Mouse (Mus musculus): Measurements from ENCODE around the gene H2al1j. TPM values are rescaled to one million over a fixed set of nuclear protein-coding genes. Genes with fewer than 3 reads are reported as not detected.
"Not testable (repeated sequence)": the region's sequence is repeated elsewhere in the genome, so short reads cannot be mapped to it uniquely, and the experiment has no call there.

Gene H2al1j
- polyA plus RNA-seq, 1 experiment from 2014 or later: not detected

- no CpG with 5 or more reads among the region's 6 CpGs for WGBS
- not testable (repeated sequence) for H3K27ac ChIP-seq (ENCODE audit: low read depth, low read length); H3K4me1 ChIP-seq (replicated peaks; ENCODE audit: control insufficient read depth, insufficient read depth, low read length); H3K4me2 ChIP-seq (replicated peaks; ENCODE audit: low read depth); H3K36me3 ChIP-seq (ENCODE audit: control insufficient read depth, insufficient read depth); H3K9me3 ChIP-seq (ENCODE audit: control insufficient read depth); H3K27me3 ChIP-seq (replicated peaks; ENCODE audit: control insufficient read depth, insufficient read depth, low read length); H3K4me3 ChIP-seq (ENCODE audit: low read depth, low read length); ATAC-seq; H3K9ac ChIP-seq (ENCODE audit: low read depth, low read length)
Observed at GRCm38 (mm10) chrX:11314858-11315257, 12.8 kb upstream of the H2al1j start, which contains the start of gene H2al1f. Gene H2al1f, plus strand, starts transcription at chrX:11315158.

GRCm38 (mm10) chrX:11317956-11318355 lies 9.7 kb upstream of the H2al1j start, which contains the start of gene H2al1g:
Gene H2al1g, plus strand, starts transcription at chrX:11318256.
- not testable (repeated sequence) for H3K9me3 ChIP-seq (ENCODE audit: control insufficient read depth); H3K27ac ChIP-seq (ENCODE audit: low read depth, low read length); H3K27me3 ChIP-seq (replicated peaks; ENCODE audit: control insufficient read depth, insufficient read depth, low read length); H3K4me1 ChIP-seq (replicated peaks; ENCODE audit: control insufficient read depth, insufficient read depth, low read length); ATAC-seq; H3K4me3 ChIP-seq (ENCODE audit: low read depth, low read length); H3K9ac ChIP-seq (ENCODE audit: low read depth, low read length); H3K4me2 ChIP-seq (replicated peaks; ENCODE audit: low read depth); H3K36me3 ChIP-seq (ENCODE audit: control insufficient read depth, insufficient read depth)
- no CpG with 5 or more reads among the region's 3 CpGs for WGBS

GRCm38 (mm10) chrX:11321192-11321591 lies 6.4 kb upstream of the H2al1j start, which contains the start of gene H2al1h:
Gene H2al1h, plus strand, starts transcription at chrX:11321492.
- H3K36me3 ChIP-seq (ENCODE audit: control insufficient read depth, insufficient read depth); ATAC-seq; H3K27me3 ChIP-seq (replicated peaks; ENCODE audit: control insufficient read depth, insufficient read depth, low read length); H3K4me3 ChIP-seq (ENCODE audit: low read depth, low read length); H3K9me3 ChIP-seq (ENCODE audit: control insufficient read depth); H3K27ac ChIP-seq (ENCODE audit: low read depth, low read length); H3K4me1 ChIP-seq (replicated peaks; ENCODE audit: control insufficient read depth, insufficient read depth, low read length); H3K9ac ChIP-seq (ENCODE audit: low read depth, low read length); H3K4me2 ChIP-seq (replicated peaks; ENCODE audit: low read depth): not testable (repeated sequence)
- no CpG with 5 or more reads among the region's 6 CpGs for WGBS

- H3K9me3 ChIP-seq (ENCODE audit: control insufficient read depth); H3K4me1 ChIP-seq (replicated peaks; ENCODE audit: control insufficient read depth, insufficient read depth, low read length); ATAC-seq; H3K27ac ChIP-seq (ENCODE audit: low read depth, low read length); H3K9ac ChIP-seq (ENCODE audit: low read depth, low read length); H3K27me3 ChIP-seq (replicated peaks; ENCODE audit: control insufficient read depth, insufficient read depth, low read length); H3K36me3 ChIP-seq (ENCODE audit: control insufficient read depth, insufficient read depth); H3K4me2 ChIP-seq (replicated peaks; ENCODE audit: low read depth); H3K4me3 ChIP-seq (ENCODE audit: low read depth, low read length): not testable (repeated sequence)
- whole genome bisulfite sequencing: 100% methylated on average over 3 of the region's 5 CpGs
Observed at GRCm38 (mm10) chrX:11324359-11324758, 3.3 kb upstream of the H2al1j start, which contains the start of gene H2al1i. Gene H2al1i, plus strand, starts transcription at chrX:11324659.

- Histone ChIP-seq H3K36me3 (ENCODE audit: control insufficient read depth, insufficient read depth) (no peaks in the 10 kb centered on the region), H3K9ac (ENCODE audit: low read depth, low read length) (no peak overlapping the region), H3K4me3 (ENCODE audit: low read depth, low read length) (no peak overlapping the region), H3K9me3 (ENCODE audit: control insufficient read depth) (no peaks in the 10 kb centered on the region), H3K27me3 (replicated peaks; ENCODE audit: control insufficient read depth, insufficient read depth, low read length) (no peaks in the 10 kb centered on the region), H3K27ac (ENCODE audit: low read depth, low read length) (no peak overlapping the region), H3K4me2 (replicated peaks; ENCODE audit: low read depth) (no peak overlapping the region), H3K4me1 (replicated peaks; ENCODE audit: control insufficient read depth, insufficient read depth, low read length) (no peaks in the 10 kb centered on the region)
- no peak for ATAC-seq
- 78% methylated on average over 9 of the region's 9 CpGs for WGBS
- no peak for TF ChIP-seq CTCF (IDR thresholded peaks at IDR 0.05; ENCODE audit: low read depth)
Observed at GRCm38 (mm10) chrX:11345762-11346161, 18.1 kb downstream of the H2al1j start.

- Histone ChIP-seq H3K4me2 (replicated peaks; ENCODE audit: low read depth) (no peak overlapping the region), H3K4me1 (replicated peaks; ENCODE audit: control insufficient read depth, insufficient read depth, low read length) (no peaks in the 10 kb centered on the region), H3K27ac (ENCODE audit: low read depth, low read length) (no peak overlapping the region), H3K9ac (ENCODE audit: low read depth, low read length) (no peak overlapping the region), H3K4me3 (ENCODE audit: low read depth, low read length) (no peak overlapping the region), H3K36me3 (ENCODE audit: control insufficient read depth, insufficient read depth) (no peaks in the 10 kb centered on the region), H3K27me3 (replicated peaks; ENCODE audit: control insufficient read depth, insufficient read depth, low read length) (no peaks in the 10 kb centered on the region), H3K9me3 (ENCODE audit: control insufficient read depth) (no peaks in the 10 kb centered on the region)
- no peak for ATAC-seq
- no peak for TF ChIP-seq CTCF (IDR thresholded peaks at IDR 0.05; ENCODE audit: low read depth)
- 91% methylated on average over 3 of the region's 3 CpGs for WGBS
Observed at GRCm38 (mm10) chrX:11346756-11347155, 19.1 kb downstream of the H2al1j start.

- Histone ChIP-seq H3K27me3 (replicated peaks; ENCODE audit: control insufficient read depth, insufficient read depth, low read length) (0 out of 2 replicates have a peak, but pooled peaks cover 3% of the 10 kb centered on the region), H3K9ac (ENCODE audit: low read depth, low read length) (no peak overlapping the region), H3K36me3 (ENCODE audit: control insufficient read depth, insufficient read depth) (no peaks in the 10 kb centered on the region), H3K4me2 (replicated peaks; ENCODE audit: low read depth) (no peak overlapping the region), H3K4me3 (ENCODE audit: low read depth, low read length) (no peak overlapping the region), H3K9me3 (ENCODE audit: control insufficient read depth) (no peaks in the 10 kb centered on the region), H3K4me1 (replicated peaks; ENCODE audit: control insufficient read depth, insufficient read depth, low read length) (no peaks in the 10 kb centered on the region), H3K27ac (ENCODE audit: low read depth, low read length) (no peak overlapping the region)
- no peak for TF ChIP-seq CTCF (IDR thresholded peaks at IDR 0.05; ENCODE audit: low read depth)
- WGBS: 75% methylated on average over 6 of the region's 6 CpGs
- no peak for ATAC-seq
Observed at GRCm38 (mm10) chrX:11360823-11361222, 33.2 kb downstream of the H2al1j start.

Measured in intestine, postnatal 0 days (tissue).